Mouse (Mus musculus) heart, postnatal 0 days (tissue): ENCODE data around the gene Pdcl3. TPM values are rescaled to one million over a fixed set of nuclear protein-coding genes. Genes with fewer than 3 reads are reported as not detected.

ENCODE experiments used
- ATAC-seq: fragments of 200-750 bp; cut with Nextera tagmentation; 2 replicates; pipeline ENCODE4 v1.8.0; 2017; ENCODE audit warnings: low read depth, moderate number of reproducible peaks, moderate library complexity; ENCODE audit not compliant: insufficient read depth
- DNase-seq: peaks from one replicate; pipeline ENCODE4 v3.0.0-alpha.2; 2016; ENCODE audit warnings: low spot score
- H3K27ac ChIP-seq: fragments of 300-500 bp; sonication (generic); 2 replicates; pipeline ENCODE4 v1.5.1; 2014; ENCODE audit warnings: low read depth, mild to moderate bottlenecking
- H3K27me3 ChIP-seq: fragments of 300-500 bp; sonication (generic); 2 replicates; pipeline ENCODE4 v1.6.1; 2014; ENCODE audit warnings: low read length, mixed read lengths; ENCODE audit not compliant: control insufficient read depth, insufficient read depth
- H3K36me3 ChIP-seq: fragments of 300-500 bp; sonication (generic); replicated peaks from 2 replicates; pipeline ENCODE4 v1.6.1; 2014; ENCODE audit warnings: low read length, mixed read lengths; ENCODE audit not compliant: control insufficient read depth, insufficient read depth
- H3K4me1 ChIP-seq: fragments of 300-500 bp; sonication (generic); 2 replicates; pipeline ENCODE4 v1.6.1; 2014; ENCODE audit warnings: antibody characterized with exemption; ENCODE audit not compliant: control insufficient read depth, insufficient read depth
- H3K4me2 ChIP-seq: fragments of 300-500 bp; sonication (generic); 2 replicates; pipeline ENCODE4 v1.6.1; 2014; ENCODE audit warnings: low read depth, mild to moderate bottlenecking, low read length, moderate library complexity
- H3K4me3 ChIP-seq: fragments of 300-500 bp; sonication (generic); 2 replicates; pipeline ENCODE4 v1.5.1; 2014; ENCODE audit warnings: low read depth, low read length
- H3K9ac ChIP-seq: fragments of 300-500 bp; sonication (generic); replicated peaks from 2 replicates; pipeline ENCODE4 v1.6.1; 2014; ENCODE audit warnings: low read depth, low read length, mixed read lengths
- H3K9me3 ChIP-seq: fragments of 300-500 bp; sonication (generic); replicated peaks from 2 replicates; pipeline ENCODE4 v1.6.1; 2016; ENCODE audit warnings: low read length; ENCODE audit not compliant: control insufficient read depth
- CTCF ChIP-seq: IDR thresholded peaks from 2 replicates; pipeline ENCODE4 v1.5.1; 2016; ENCODE audit warnings: antibody characterized with exemption, control low read depth, low read depth
- EP300 ChIP-seq: IDR thresholded peaks from 2 replicates; pipeline ENCODE4 v1.6.1; 2016; ENCODE audit warnings: antibody characterized with exemption, low read depth
- WGBS: fragments of 180-500 bp; shearing (Covaris S2); extraction: QIAGEN DNeasy Blood & Tissue Kit; methylation state at CpG from one replicate; pipeline ENCODE4 v1.1.7; 2014; 5-methylcytosine and 5-hydroxymethylcytosine counted together
- polyA plus RNA-seq: library from polyadenylated mRNA; unstranded; fragments of >200 nt; fragmentation: Nextera tagmentation; extraction: Ambion mirVana; gene quantifications from 2 replicates; pipeline ENCODE4 v1.2.1, GENCODE M21; 2015
- total RNA-seq: library from RNA; depleted of rRNA; stranded (reverse); fragments of >200 nt; gene quantifications from 2 replicates; pipeline ENCODE4 v1.2.3, GENCODE M21; 2014; ENCODE audit warnings: low replicate concordance

The Pdcl3 gene
- total and polyA plus RNA-seq, 2 experiments from 2014 or later: 45.9 to 186 TPM

- Histone ChIP-seq H3K9ac (no peak overlapping the region), H3K4me2 (peak overlapping the region; percentile 23; the same call in 1 of the 2 replicates)
Measured at GRCm38 (mm10) chr1:39006830-39007829, 21.7 kb downstream of the Pdcl3 start.

GRCm38 (mm10) chr1:39010583-39011021, 25.2 kb downstream of the Pdcl3 start:
- ATAC-seq (peak; percentile 62; the same call in 1 of the 2 replicates), DNase-seq (peak; percentile 90)
- peaks cover 11% of the 10 kb centered on the region for H3K4me1 ChIP-seq
- no peak overlapping the region for H3K9ac ChIP-seq
- H3K9me3 ChIP-seq: no peaks in the 10 kb centered on the region
- no peak for TF ChIP-seq EP300
- peak; percentile 88 for TF ChIP-seq CTCF
- H3K4me2 ChIP-seq: no peak overlapping the region
- H3K27ac ChIP-seq: no peak overlapping the region
- no peaks in the 10 kb centered on the region for H3K27me3 ChIP-seq
- 18% methylated on average over 12 of the region's 12 CpGs for WGBS
- no peak overlapping the region for H3K4me3 ChIP-seq
- H3K36me3 ChIP-seq: no peaks in the 10 kb centered on the region

More at GRCm38 (mm10) chr1:39006830-39007829, 21.7 kb downstream of the Pdcl3 start:
- H3K27ac ChIP-seq: peak overlapping the region; percentile 68
- peaks cover 11% of the 10 kb centered on the region for H3K4me1 ChIP-seq
- no peaks in the 10 kb centered on the region for H3K9me3 ChIP-seq
- no peak for TF ChIP-seq CTCF
- no peak for TF ChIP-seq EP300
- no peaks in the 10 kb centered on the region for H3K36me3 ChIP-seq
- H3K27me3 ChIP-seq: no peaks in the 10 kb centered on the region
- ATAC-seq: peak; percentile 72
- no peak overlapping the region for H3K4me3 ChIP-seq
- WGBS: 27% methylated on average over 11 of the region's 11 CpGs
- DNase-seq: peak; percentile 55

GRCm38 (mm10) chr1:39012576-39012975, 27.2 kb downstream of the Pdcl3 start:
- WGBS: 75% methylated on average over 13 of the region's 13 CpGs
- no peak overlapping the region for H3K4me3 ChIP-seq
- H3K9ac ChIP-seq: no peak overlapping the region
- no peak overlapping the region for H3K27ac ChIP-seq
- no peak for DNase-seq
- no peaks in the 10 kb centered on the region for H3K27me3 ChIP-seq
- H3K9me3 ChIP-seq: no peaks in the 10 kb centered on the region
- no peak for ATAC-seq
- no peak for TF ChIP-seq EP300
- TF ChIP-seq CTCF: no peak
- H3K4me1 ChIP-seq: peaks cover 4% of the 10 kb centered on the region; the same call in 1 of the 2 replicates
- no peaks in the 10 kb centered on the region for H3K36me3 ChIP-seq
- no peak overlapping the region for H3K4me2 ChIP-seq

GRCm38 (mm10) chr1:39013843-39014242, 28.4 kb downstream of the Pdcl3 start:
- Histone ChIP-seq H3K27ac (no peak overlapping the region), H3K4me2 (no peak overlapping the region), H3K36me3 (no peaks in the 10 kb centered on the region), H3K9me3 (no peaks in the 10 kb centered on the region), H3K4me3 (no peak overlapping the region), H3K27me3 (no peaks in the 10 kb centered on the region), H3K4me1 (no peaks in the 10 kb centered on the region), H3K9ac (no peak overlapping the region)
- TF ChIP-seq CTCF (no peak), EP300 (no peak)
- 81% methylated on average over 6 of the region's 6 CpGs for WGBS
- DNase-seq (no peak), ATAC-seq (no peak)

GRCm38 (mm10) chr1:39015529-39015928, 30.1 kb downstream of the Pdcl3 start:
- H3K4me1 ChIP-seq: no peaks in the 10 kb centered on the region
- H3K4me2 ChIP-seq: no peak overlapping the region
- H3K27ac ChIP-seq: no peak overlapping the region
- no peak for TF ChIP-seq CTCF
- no peak for TF ChIP-seq EP300
- no peaks in the 10 kb centered on the region for H3K9me3 ChIP-seq
- H3K9ac ChIP-seq: no peak overlapping the region
- DNase-seq (no peak), ATAC-seq (no peak)
- H3K4me3 ChIP-seq: no peak overlapping the region
- 75% methylated on average over 10 of the region's 10 CpGs for WGBS
- H3K36me3 ChIP-seq: no peaks in the 10 kb centered on the region
- H3K27me3 ChIP-seq: no peaks in the 10 kb centered on the region
